Mouse (Mus musculus) liver, adult 2 months (tissue): ENCODE results near the gene Peli1. TPM values are rescaled to one million over a fixed set of nuclear protein-coding genes. Genes with fewer than 3 reads are reported as not detected.

ENCODE experiments used
- DNase-seq: peaks from one replicate; pipeline ENCODE4 v3.0.0-alpha.2; 2011; ENCODE audit warnings: low read depth, low spot score; ENCODE audit errors: extremely low read depth
- H3K27ac ChIP-seq: fragments of 200-500 bp; replicated peaks from 2 replicates; pipeline ENCODE4 v1.5.1; 2012; ENCODE audit warnings: low read depth, mild to moderate bottlenecking, control low read depth, inconsistent platforms, low read length; ENCODE audit not compliant: insufficient read depth
- H3K27me3 ChIP-seq: fragments of 200-500 bp; 2 replicates; pipeline ENCODE4 v1.6.1; 2012; ENCODE audit warnings: mild to moderate bottlenecking, moderate library complexity, low read length, inconsistent platforms; ENCODE audit not compliant: control insufficient read depth, insufficient read depth
- H3K36me3 ChIP-seq: fragments of 200-500 bp; 2 replicates; pipeline ENCODE4 v1.6.1; 2012; ENCODE audit warnings: low read length, inconsistent platforms; ENCODE audit not compliant: control insufficient read depth, insufficient read depth
- H3K4me1 ChIP-seq: fragments of 200-500 bp; 2 replicates; pipeline ENCODE4 v1.6.1; 2011; ENCODE audit warnings: low read length; ENCODE audit not compliant: control insufficient read depth, insufficient read depth
- H3K4me3 ChIP-seq: fragments of 200-500 bp; 2 replicates; pipeline ENCODE4 v1.5.1; 2011; ENCODE audit warnings: low read depth, mild to moderate bottlenecking, control low read depth, low read length, moderate library complexity; ENCODE audit not compliant: insufficient read depth
- H3K79me2 ChIP-seq: fragments of 200-500 bp; 2 replicates; pipeline ENCODE4 v1.6.1; 2012; ENCODE audit warnings: inconsistent platforms, mild to moderate bottlenecking, low read length, moderate library complexity; ENCODE audit not compliant: control insufficient read depth, insufficient read depth
- H3K9ac ChIP-seq: fragments of 200-500 bp; 2 replicates; pipeline ENCODE4 v1.6.1; 2012; ENCODE audit warnings: low read depth, mild to moderate bottlenecking, control low read depth, inconsistent platforms, low read length
- CTCF ChIP-seq: fragments of 200-500 bp; IDR thresholded peaks from 2 replicates; pipeline ENCODE4 v1.5.1; 2011; ENCODE audit warnings: low read depth, low read length, control low read depth
- POLR2A ChIP-seq: fragments of 200-500 bp; IDR thresholded peaks from 2 replicates; pipeline ENCODE4 v1.6.1; 2011; ENCODE audit warnings: low read length, control low read depth; ENCODE audit not compliant: insufficient read depth; ENCODE audit errors: extremely low read depth
- WGBS: fragments of 180-500 bp; shearing (Covaris S2); methylation state at CpG from one replicate; pipeline ENCODE4 v1.1.7; 2018; 5-methylcytosine and 5-hydroxymethylcytosine counted together
- polyA plus RNA-seq: library from polyadenylated mRNA; depleted of rRNA; stranded (reverse); fragments of >200 nt; gene quantifications from 2 replicates; pipeline ENCODE4 v1.2.3, GENCODE M21; 2012
- total RNA-seq: library from RNA; depleted of rRNA; stranded (reverse); fragments of >200 nt; gene quantifications from 2 replicates; pipeline ENCODE4 v1.2.3, GENCODE M21; 2014

The Peli1 gene
- total and polyA plus RNA-seq, 2 experiments = 7.5 to 15.4 TPM

GRCm38 (mm10) chr11:21098457-21098856 lies 7.4 kb downstream of the Peli1 start:
- H3K79me2 ChIP-seq = peaks cover 30% of the 10 kb centered on the region
- TF ChIP-seq POLR2A (no peak), CTCF (no peak)
- no peaks in the 10 kb centered on the region for H3K27me3 ChIP-seq
- H3K36me3 ChIP-seq = no peaks in the 10 kb centered on the region
- no peak overlapping the region for H3K9ac ChIP-seq
- WGBS = 71% methylated on average over 2 of the region's 2 CpGs
- H3K27ac ChIP-seq = no peak overlapping the region
- H3K4me1 ChIP-seq = peaks cover 5% of the 10 kb centered on the region
- no peak for DNase-seq
- H3K4me3 ChIP-seq = no peak overlapping the region

GRCm38 (mm10) chr11:21100704-21101103 lies 9.6 kb downstream of the Peli1 start:
- no peak for TF ChIP-seq POLR2A
- TF ChIP-seq CTCF = no peak

DNA sequence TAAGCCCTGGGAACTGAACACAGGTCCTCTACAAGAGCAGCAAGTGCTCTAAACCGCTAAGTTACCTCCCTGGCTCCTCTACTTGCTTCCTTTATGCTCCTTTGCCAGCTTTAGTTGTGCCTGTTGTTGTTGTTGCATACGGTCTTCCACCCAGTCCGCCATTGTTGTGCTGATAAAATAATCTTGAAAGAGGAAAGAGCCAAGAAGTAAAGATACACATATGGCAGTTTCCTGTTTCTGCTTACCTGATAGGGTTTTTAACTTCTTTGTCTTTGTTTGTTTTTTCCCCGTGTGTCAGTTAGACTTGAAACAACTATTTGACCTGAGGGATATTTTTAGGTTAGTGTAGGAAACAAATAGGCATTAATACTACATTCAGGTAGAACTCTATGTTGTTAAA lies 10.2 kb downstream of the Peli1 start:
- no peak for TF ChIP-seq POLR2A
- TF ChIP-seq CTCF = no peak
- DNase-seq = no peak
- no peaks in the 10 kb centered on the region for H3K27me3 ChIP-seq
- peaks cover 32% of the 10 kb centered on the region for H3K79me2 ChIP-seq
- H3K4me1 ChIP-seq = peaks cover 7% of the 10 kb centered on the region
- no peak overlapping the region for H3K27ac ChIP-seq
- 61% methylated on average over 4 of the region's 4 CpGs for WGBS
- H3K9ac ChIP-seq = no peak overlapping the region
- no peak overlapping the region for H3K4me3 ChIP-seq
- no peaks in the 10 kb centered on the region for H3K36me3 ChIP-seq

More at GRCm38 (mm10) chr11:21100704-21101103, 9.6 kb downstream of the Peli1 start:
- Histone ChIP-seq H3K4me3 (no peak overlapping the region), H3K27ac (no peak overlapping the region), H3K36me3 (no peaks in the 10 kb centered on the region), H3K4me1 (peaks cover 7% of the 10 kb centered on the region), H3K9ac (no peak overlapping the region), H3K79me2 (peaks cover 35% of the 10 kb centered on the region), H3K27me3 (no peaks in the 10 kb centered on the region)
- 100% methylated on average over 1 of the region's 1 CpGs for WGBS
- no peak for DNase-seq

- H3K36me3 ChIP-seq = no peaks in the 10 kb centered on the region
- H3K79me2 ChIP-seq = peaks cover 33% of the 10 kb centered on the region
- H3K27me3 ChIP-seq = no peaks in the 10 kb centered on the region
- DNase-seq = no peak
- TF ChIP-seq POLR2A (no peak), CTCF (no peak)
- H3K9ac ChIP-seq = no peak overlapping the region
- H3K27ac ChIP-seq = no peak overlapping the region
- H3K4me3 ChIP-seq = no peak overlapping the region
- peaks cover 7% of the 10 kb centered on the region for H3K4me1 ChIP-seq
- WGBS = 94% methylated on average over 6 of the region's 6 CpGs
These were observed 11.3 kb downstream of the Peli1 start for GRCm38 (mm10) chr11:21102273-21103005.

DNA sequence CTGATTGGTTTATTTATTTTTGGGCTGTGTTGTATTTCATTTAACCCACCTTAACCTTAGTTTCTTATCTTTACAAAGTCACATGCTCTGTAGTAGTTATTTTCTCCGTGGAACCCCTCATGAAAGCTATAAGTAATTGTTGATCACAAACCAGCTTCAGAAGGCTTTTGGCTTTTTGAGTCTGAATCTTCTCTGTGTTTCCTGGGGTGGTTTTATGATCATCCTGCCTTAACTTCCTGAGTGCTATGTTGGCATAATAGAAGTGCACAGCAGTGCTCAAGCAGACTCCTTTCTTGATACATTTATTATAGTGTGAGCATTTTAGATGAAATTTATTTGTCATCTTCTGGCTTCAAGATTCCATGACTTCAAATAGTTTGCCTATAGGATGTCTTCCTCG lies 12.1 kb downstream of the Peli1 start:
- Histone ChIP-seq H3K9ac (no peak overlapping the region), H3K79me2 (peaks cover 32% of the 10 kb centered on the region), H3K27me3 (no peaks in the 10 kb centered on the region), H3K4me3 (no peak overlapping the region), H3K36me3 (no peaks in the 10 kb centered on the region), H3K4me1 (peaks cover 7% of the 10 kb centered on the region), H3K27ac (no peak overlapping the region)
- WGBS = 71% methylated on average over 2 of the region's 2 CpGs
- no peak for DNase-seq
- no peak for TF ChIP-seq CTCF
- no peak for TF ChIP-seq POLR2A

- Histone ChIP-seq H3K27ac (no peak overlapping the region), H3K4me3 (no peak overlapping the region), H3K4me1 (peaks cover 7% of the 10 kb centered on the region; the same call in 1 of the 2 replicates), H3K9ac (no peak overlapping the region), H3K36me3 (no peaks in the 10 kb centered on the region), H3K27me3 (no peaks in the 10 kb centered on the region), H3K79me2 (peaks cover 30% of the 10 kb centered on the region)
- no peak for DNase-seq
- TF ChIP-seq CTCF = no peak
- TF ChIP-seq POLR2A = no peak
- 84% methylated on average over 1 of the region's 1 CpGs for WGBS
These were observed 14.3 kb downstream of the Peli1 start for GRCm38 (mm10) chr11:21105393-21105792.
